Mouse (Mus musculus) lung, postnatal 0 days (tissue): ENCODE measurements around the gene Olfr506. TPM values are rescaled to one million over a fixed set of nuclear protein-coding genes. Genes with fewer than 3 reads are reported as not detected.
"Not testable (repeated sequence)": the region's sequence is repeated elsewhere in the genome, so short reads cannot be mapped to it uniquely, and the experiment has no call there.

Experiments
- ATAC-seq: fragments of 200-750 bp; cut with Nextera tagmentation; 2 replicates; pipeline ENCODE4 v1.8.0; 2017; ENCODE audit warnings: moderate library complexity
- DNase-seq: peaks from one replicate; pipeline ENCODE4 v3.0.0-alpha.2; 2016; ENCODE audit warnings: low spot score
- H3K27ac ChIP-seq: fragments of 300-500 bp; sonication (generic); 2 replicates; pipeline ENCODE4 v1.5.1; 2014; ENCODE audit warnings: antibody characterized with exemption, mild to moderate bottlenecking, low read length, mixed read lengths
- H3K27me3 ChIP-seq: fragments of 300-500 bp; sonication (generic); replicated peaks from 2 replicates; pipeline ENCODE4 v1.6.1; 2014; ENCODE audit warnings: low read length, mixed read lengths; ENCODE audit not compliant: insufficient read depth
- H3K36me3 ChIP-seq: fragments of 300-500 bp; sonication (generic); 2 replicates; pipeline ENCODE4 v1.6.1; 2014; ENCODE audit warnings: low read length, mixed read lengths; ENCODE audit not compliant: insufficient read depth
- H3K4me1 ChIP-seq: fragments of 300-500 bp; sonication (generic); 2 replicates; pipeline ENCODE4 v1.6.1; 2014; ENCODE audit warnings: antibody characterized with exemption, low read depth, low read length, mixed read lengths; ENCODE audit not compliant: insufficient read depth
- H3K4me2 ChIP-seq: fragments of 300-500 bp; sonication (generic); replicated peaks from 2 replicates; pipeline ENCODE4 v1.6.1; 2014; ENCODE audit warnings: low read depth, mild to moderate bottlenecking, low read length, moderate library complexity, mixed read lengths
- H3K4me3 ChIP-seq: fragments of 300-500 bp; sonication (generic); 2 replicates; pipeline ENCODE4 v1.5.1; 2014; ENCODE audit warnings: low read depth, low read length
- H3K9ac ChIP-seq: fragments of 300-500 bp; sonication (generic); replicated peaks from 2 replicates; pipeline ENCODE4 v1.6.1; 2014; ENCODE audit warnings: low read depth, mild to moderate bottlenecking
- H3K9me3 ChIP-seq: fragments of 300-500 bp; sonication (generic); 2 replicates; pipeline ENCODE4 v1.6.1; 2016; ENCODE audit warnings: low read length, mixed read lengths
- CTCF ChIP-seq: IDR thresholded peaks from 2 replicates; pipeline ENCODE4 v1.5.1; 2016; ENCODE audit warnings: antibody characterized with exemption, mild to moderate bottlenecking
- EP300 ChIP-seq: IDR thresholded peaks from 2 replicates; pipeline ENCODE4 v1.6.1; 2016; ENCODE audit warnings: antibody characterized with exemption, mild to moderate bottlenecking, control low read depth
- WGBS: fragments of 180-500 bp; shearing (Covaris S2); extraction: QIAGEN DNeasy Blood & Tissue Kit; methylation state at CpG from one replicate; pipeline ENCODE4 v1.1.7; 2014; 5-methylcytosine and 5-hydroxymethylcytosine counted together
- polyA plus RNA-seq: library from polyadenylated mRNA; unstranded; fragments of >200 nt; fragmentation: Nextera tagmentation; extraction: Ambion mirVana; gene quantifications from 2 replicates; pipeline ENCODE4 v1.2.1, GENCODE M21; 2015

The Olfr506 gene
- polyA plus RNA-seq = not detected in 2 replicates

DNA sequence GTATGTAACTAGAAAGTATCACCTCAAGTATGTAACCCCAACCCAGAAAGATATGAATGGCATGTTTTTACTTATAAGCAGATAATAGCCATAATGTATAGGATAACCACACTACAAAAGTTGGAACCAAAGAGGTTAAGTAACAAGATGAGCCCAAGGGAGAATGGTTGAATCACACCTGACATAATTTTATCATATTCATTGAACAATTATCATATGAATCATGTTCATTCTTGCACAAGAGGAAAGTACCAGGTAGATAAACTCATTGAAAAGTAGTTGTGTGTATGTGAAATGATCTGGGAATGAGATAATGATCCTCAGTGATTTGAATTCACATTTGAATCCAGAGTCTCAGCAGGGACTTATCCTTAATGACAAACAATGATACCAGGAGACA lies at the start of gene Olfr506:
Gene Olfr506 (plus strand): TSS at position 301 of the 400 bp plus-strand sequence.
- Histone ChIP-seq H3K36me3 (no peaks in the 10 kb centered on the region), H3K4me1 (no peaks in the 10 kb centered on the region), H3K4me2 (no peak within 1 kb of the TSS), H3K4me3 (no peak within 1 kb of the TSS), H3K9me3 (no peaks in the 10 kb centered on the region), H3K27me3 (no peaks in the 10 kb centered on the region), H3K9ac (no peak within 1 kb of the TSS), H3K27ac (no peak within 1 kb of the TSS)
- DNase-seq = no peak
- TF ChIP-seq EP300 (no peak), CTCF (no peak)
- no peak for ATAC-seq

DNA sequence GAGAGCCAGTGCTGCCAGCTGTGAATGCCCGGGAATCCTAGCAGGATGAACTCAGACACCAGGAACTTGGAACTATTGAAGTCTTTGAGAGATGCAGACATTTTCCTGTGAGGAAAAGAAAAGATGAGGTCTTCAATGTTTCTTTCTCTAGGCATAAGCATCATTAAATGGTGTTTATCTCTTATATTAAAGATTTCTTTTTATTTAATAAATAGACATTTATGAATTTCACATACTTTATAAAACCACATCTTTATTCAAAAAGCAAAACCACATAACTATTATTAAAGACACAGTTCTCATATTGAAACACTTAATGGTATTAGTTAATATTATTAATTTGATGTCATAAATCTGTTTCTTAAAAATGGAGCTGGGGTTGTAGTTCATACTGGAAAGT lies 44.9 kb upstream of the Olfr506 start, which contains the start of gene Olfr504:
Gene Olfr504 (minus strand): TSS at position 101 of the 400 bp plus-strand sequence.
- no peak for DNase-seq
- no peak within 1 kb of the TSS for H3K4me2 ChIP-seq
- H3K9ac ChIP-seq = no peak within 1 kb of the TSS
- no peak within 1 kb of the TSS for H3K4me3 ChIP-seq
- ATAC-seq = no peak
- H3K4me1 ChIP-seq = no peaks in the 10 kb centered on the region
- no peaks in the 10 kb centered on the region for H3K36me3 ChIP-seq
- H3K9me3 ChIP-seq = no peaks in the 10 kb centered on the region
- 79% methylated on average over 1 of the region's 1 CpGs for WGBS
- TF ChIP-seq CTCF (no peak), EP300 (no peak)
- H3K27me3 ChIP-seq = no peaks in the 10 kb centered on the region
- H3K27ac ChIP-seq = no peak within 1 kb of the TSS

GRCm38 (mm10) chr7:108589797-108590196 lies 20.8 kb upstream of the Olfr506 start:
- no peak for TF ChIP-seq EP300
- no peak for TF ChIP-seq CTCF
- H3K9ac ChIP-seq = no peak overlapping the region
- no peaks in the 10 kb centered on the region for H3K4me1 ChIP-seq
- no peak overlapping the region for H3K4me3 ChIP-seq
- no peaks in the 10 kb centered on the region for H3K9me3 ChIP-seq
- no peak for ATAC-seq
- H3K27me3 ChIP-seq = no peaks in the 10 kb centered on the region
- no peaks in the 10 kb centered on the region for H3K36me3 ChIP-seq
- no peak overlapping the region for H3K27ac ChIP-seq
- 78% methylated on average over 1 of the region's 1 CpGs for WGBS
- DNase-seq = no peak
- H3K4me2 ChIP-seq = no peak overlapping the region

GRCm38 (mm10) chr7:108601916-108602315 lies 8.7 kb upstream of the Olfr506 start:
- not testable (repeated sequence) for H3K4me1 ChIP-seq, H3K36me3 ChIP-seq, H3K27ac ChIP-seq, H3K9ac ChIP-seq, H3K9me3 ChIP-seq, H3K4me3 ChIP-seq, ATAC-seq, DNase-seq, H3K4me2 ChIP-seq, H3K27me3 ChIP-seq
- 65% methylated on average over 3 of the region's 3 CpGs for WGBS

GRCm38 (mm10) chr7:108614110-108614509 lies 3.5 kb downstream of the Olfr506 start:
- DNase-seq = no peak
- TF ChIP-seq EP300 = no peak
- TF ChIP-seq CTCF = no peak
- 82% methylated on average over 2 of the region's 2 CpGs for WGBS

DNA sequence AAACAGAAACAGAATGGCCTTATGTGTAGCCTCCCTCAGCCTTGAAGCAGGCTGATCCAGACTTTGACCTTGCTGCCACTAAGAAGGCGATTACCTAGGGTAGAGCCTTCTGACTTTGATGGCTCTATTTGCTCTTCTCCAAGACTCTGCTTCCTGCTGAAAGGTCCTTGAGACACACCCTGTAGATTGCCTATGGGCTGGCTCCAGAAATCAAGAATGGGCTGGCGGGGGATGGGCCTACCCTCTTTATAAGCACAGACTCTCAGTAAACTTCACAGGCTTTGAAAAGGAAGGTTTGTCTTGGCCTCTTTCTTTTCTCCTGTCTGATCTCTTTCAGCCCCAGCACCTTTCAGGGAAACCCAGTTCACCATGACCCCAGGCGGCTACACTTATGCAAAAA lies 6.2 kb downstream of the Olfr506 start:
- not testable (repeated sequence) for H3K4me3 ChIP-seq, H3K4me2 ChIP-seq, DNase-seq, H3K27ac ChIP-seq, H3K4me1 ChIP-seq, H3K9ac ChIP-seq, ATAC-seq, H3K9me3 ChIP-seq, H3K27me3 ChIP-seq, H3K36me3 ChIP-seq
- 51% methylated on average over 3 of the region's 3 CpGs for WGBS

More at GRCm38 (mm10) chr7:108614110-108614509, 3.5 kb downstream of the Olfr506 start:
- Histone ChIP-seq H3K9me3 (no peaks in the 10 kb centered on the region), H3K27ac (no peak overlapping the region), H3K36me3 (no peaks in the 10 kb centered on the region), H3K4me1 (no peaks in the 10 kb centered on the region), H3K4me3 (no peak overlapping the region), H3K27me3 (no peaks in the 10 kb centered on the region), H3K4me2 (no peak overlapping the region), H3K9ac (no peak overlapping the region)
- no peak for ATAC-seq

- H3K4me1 ChIP-seq = no peaks in the 10 kb centered on the region
- H3K9me3 ChIP-seq = no peaks in the 10 kb centered on the region
- no peak within 1 kb of the TSS for H3K9ac ChIP-seq
- H3K36me3 ChIP-seq = no peaks in the 10 kb centered on the region
- 63% methylated on average over 2 of the region's 2 CpGs for WGBS
- ATAC-seq (no peak), DNase-seq (no peak)
- no peak within 1 kb of the TSS for H3K4me2 ChIP-seq
- H3K4me3 ChIP-seq = no peak within 1 kb of the TSS
- no peak within 1 kb of the TSS for H3K27ac ChIP-seq
- H3K27me3 ChIP-seq = no peaks in the 10 kb centered on the region
- TF ChIP-seq EP300 (no peak), CTCF (no peak)
Observed at GRCm38 (mm10) chr7:108621514-108621913, 10.9 kb downstream of the Olfr506 start, which contains the start of gene Olfr507. Olfr507 (plus strand) TSS chr7:108621814.
